Mouse (Mus musculus) B cell, adult (primary cell): ENCODE measurements around the gene Gm3233. TPM values are rescaled to one million over a fixed set of nuclear protein-coding genes. Genes with fewer than 3 reads are reported as not detected.

Experiments
- total RNA-seq: library from RNA; stranded (reverse); gene quantifications from 4 replicates; pipeline ENCODE4 v1.2.4, GENCODE M21; 2023; ENCODE audit not compliant: inconsistent age

The Gm3233 gene
- total RNA-seq: not detected in 4 replicates

DNA sequence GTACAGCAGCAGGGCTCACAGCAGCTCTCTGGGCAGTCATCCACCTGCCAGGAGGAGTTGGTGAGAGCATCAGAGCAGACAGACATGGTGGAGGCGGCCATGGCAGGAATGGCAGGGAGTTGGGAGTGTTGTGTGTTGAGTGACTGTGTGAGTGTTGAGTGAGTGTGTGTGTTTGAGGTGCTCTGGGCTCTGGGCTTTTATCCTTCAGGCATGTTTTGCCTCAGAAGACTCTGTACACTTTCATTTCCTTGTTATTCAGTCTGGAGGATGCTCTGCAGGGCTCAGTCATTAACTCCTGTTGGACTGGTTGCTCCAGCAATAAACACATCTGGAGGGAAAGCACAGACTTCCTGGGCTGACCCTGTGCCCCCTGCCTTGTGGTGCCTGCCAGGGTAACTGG, at the start of gene Gm3233:
Gene Gm3233 (minus strand): TSS at position 101 of the 400 bp plus-strand sequence.

GRCm38 (mm10) chr10:77798921-77799508, 39.5 kb upstream of the Gm3233 start, which contains the start of gene Gm19668:
Gm19668 (minus strand) TSS chr10:77799133.

GRCm38 (mm10) chr10:77794976-77795375, 35.5 kb upstream of the Gm3233 start, which contains the start of gene Gm9639:
Gm9639 (minus strand) TSS chr10:77795076.

GRCm38 (mm10) chr10:77787876-77788275, 28.4 kb upstream of the Gm3233 start, which contains the start of gene Gm7137:
Gm7137 (minus strand) TSS chr10:77788200.

GRCm38 (mm10) chr10:77782442-77782841, 23.0 kb upstream of the Gm3233 start, which contains the start of gene Gm3250:
Gm3250 (minus strand) TSS chr10:77782542.

GRCm38 (mm10) chr10:77776844-77777243, 17.4 kb upstream of the Gm3233 start, which contains the start of gene Gm7138:
Gm7138 (minus strand) TSS chr10:77776944.

DNA sequence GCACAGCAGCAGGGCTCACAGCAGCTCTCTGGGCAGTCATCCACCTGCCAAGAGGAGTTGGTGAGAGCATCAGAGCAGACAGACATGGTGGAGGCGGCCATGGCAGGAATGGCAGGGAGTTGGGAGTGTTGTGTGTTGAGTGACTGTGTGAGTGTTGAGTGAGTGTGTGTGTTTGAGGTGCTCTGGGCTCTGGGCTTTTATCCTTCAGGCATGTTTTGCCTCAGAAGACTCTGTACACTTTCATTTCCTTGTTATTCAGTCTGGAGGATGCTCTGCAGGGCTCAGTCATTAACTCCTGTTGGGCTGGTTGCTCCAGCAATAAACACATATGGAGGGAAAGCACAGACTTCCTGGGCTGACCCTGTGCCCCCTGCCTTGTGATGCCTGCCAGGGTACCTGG, 11.7 kb upstream of the Gm3233 start, which contains the start of gene Gm3238:
Gene Gm3238 (minus strand): TSS at position 101 of the 400 bp plus-strand sequence.

DNA sequence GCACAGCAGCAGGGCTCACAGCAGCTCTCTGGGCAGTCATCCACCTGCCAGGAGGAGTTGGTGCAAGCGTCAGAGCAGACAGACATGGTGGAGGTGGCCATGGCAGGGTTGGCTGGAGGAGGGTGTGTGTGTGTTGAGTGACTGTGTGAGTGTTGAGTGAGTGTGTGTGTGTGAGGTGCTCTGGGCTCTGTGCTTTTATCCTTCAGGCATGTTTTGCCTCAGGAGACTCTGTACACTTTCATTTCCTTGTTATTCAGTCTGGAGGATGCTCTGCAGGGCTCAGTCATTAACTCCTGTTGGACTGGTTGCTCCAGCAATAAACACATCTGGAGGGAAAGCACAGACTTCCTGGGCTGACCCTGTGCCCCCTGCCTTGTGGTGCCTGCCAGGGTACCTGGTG, 8.2 kb downstream of the Gm3233 start, which contains the start of gene Gm9736:
Gene Gm9736 (minus strand): TSS at position 101 of the 400 bp plus-strand sequence.

DNA sequence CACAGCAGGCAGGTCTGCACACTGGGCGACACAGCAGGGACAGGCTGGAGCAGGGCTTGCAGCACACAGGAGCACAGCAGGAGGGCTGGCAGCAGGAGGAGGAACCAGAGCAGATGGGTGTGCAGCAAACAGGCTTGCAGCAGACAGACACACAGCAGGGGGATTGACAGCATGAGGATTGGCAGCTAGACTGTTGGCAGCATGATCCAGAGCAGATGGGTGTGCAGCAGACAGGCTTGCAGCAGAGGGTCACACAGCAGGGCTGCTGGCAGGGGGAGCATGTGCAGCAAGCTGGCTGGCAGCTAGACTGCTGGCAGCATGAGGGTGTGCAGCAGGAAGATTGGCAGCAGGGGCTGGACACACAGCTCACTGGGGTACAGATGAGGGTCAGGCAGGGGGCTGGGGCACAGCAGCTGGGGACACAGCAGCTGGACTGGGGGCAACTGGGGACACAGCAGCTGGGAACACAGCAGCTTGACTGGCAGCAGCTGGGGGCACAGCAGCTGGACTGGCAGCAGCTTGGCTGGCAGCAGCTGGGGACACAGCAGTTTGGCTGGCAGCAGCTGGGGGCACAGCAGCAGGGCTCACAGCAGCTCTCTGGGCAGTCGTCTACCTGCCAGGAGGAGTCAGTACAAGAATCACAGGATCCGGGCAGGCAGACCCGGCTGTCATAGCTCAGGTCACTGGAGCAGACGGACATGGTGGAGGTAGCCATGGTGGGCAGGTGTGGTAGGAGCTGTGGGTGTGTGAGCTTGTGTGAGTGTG, 17.4 kb downstream of the Gm3233 start, which contains the start of gene Gm18596:
Gene Gm18596 (minus strand): TSS at position 715 of the 765 bp plus-strand sequence.

DNA sequence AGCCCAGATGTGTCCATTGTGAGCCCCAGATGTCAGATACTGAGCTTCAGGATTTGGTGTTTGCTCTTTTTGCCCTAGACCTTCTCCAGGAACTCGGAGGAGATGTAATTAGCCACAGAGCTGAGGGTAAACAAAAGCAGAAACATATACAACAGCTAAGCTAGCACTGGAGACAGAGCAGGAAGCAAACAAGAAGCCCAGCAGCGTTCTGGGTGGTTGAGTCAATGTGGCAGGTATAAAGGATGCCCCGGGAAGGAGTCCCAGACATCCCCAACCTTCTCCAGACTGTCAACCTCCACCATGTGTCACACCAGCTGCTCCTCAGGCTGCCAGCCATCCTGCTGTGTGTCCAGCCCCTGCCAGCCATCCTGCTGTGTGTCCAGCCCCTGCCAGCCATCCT, 33.3 kb downstream of the Gm3233 start, which contains the start of gene Gm10100:
Gene Gm10100 (plus strand): TSS at position 301 of the 400 bp plus-strand sequence.

GRCm38 (mm10) chr10:77720299-77720698, 39.2 kb downstream of the Gm3233 start, which contains the start of gene Krtap12-1:
Krtap12-1 (plus strand) TSS chr10:77720599.

GRCm38 (mm10) chr10:77715507-77715906, 44.0 kb downstream of the Gm3233 start, which contains the start of gene Gm10142:
Gm10142 (plus strand) TSS chr10:77715807.

DNA sequence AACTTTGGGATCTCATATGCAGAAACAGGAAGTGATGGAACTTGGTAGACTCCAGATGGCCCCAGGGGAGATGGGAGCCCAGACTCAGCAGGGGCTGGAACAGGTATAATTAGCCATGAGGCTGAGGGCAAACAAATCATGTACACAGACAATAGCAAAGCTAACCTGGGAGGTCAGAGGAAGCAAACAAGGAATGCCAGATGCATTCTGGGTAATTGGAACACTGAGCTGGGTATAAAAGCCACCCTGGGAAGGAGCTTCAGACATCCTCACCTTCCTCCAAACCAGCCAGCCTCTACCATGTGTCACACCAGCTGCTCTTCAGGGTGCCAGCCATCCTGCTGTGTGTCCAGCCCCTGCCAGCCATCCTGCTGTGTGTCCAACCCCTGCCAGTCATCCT, 48.3 kb downstream of the Gm3233 start, which contains the start of gene Gm10024:
Gene Gm10024 (plus strand): TSS at position 301 of the 400 bp plus-strand sequence.

Other genes with a start within 250 kb of the Gm3233 start
- gene Fam207a, start 243.9 kb downstream of the Gm3233 start, total RNA-seq: 18.5 to 25.2 TPM (median 21.4 TPM) in 4 replicates
- gene Itgb2, start 229.4 kb downstream of the Gm3233 start, total RNA-seq: 75.6 to 80.7 TPM (median 79.8 TPM) in 4 replicates
- 72.1 to 89.4 TPM (median 78.3 TPM) in 4 replicates for gene Pttg1ip, start 178.0 kb downstream of the Gm3233 start, total RNA-seq
- gene Sumo3, start 153.6 kb downstream of the Gm3233 start, total RNA-seq: 58.9 to 65.6 TPM (median 62.4 TPM) in 4 replicates
- 1.3 to 12.1 TPM in 2 of 4 replicates, not detected in the others for gene Gm49325, start 153.5 kb downstream of the Gm3233 start, total RNA-seq
- gene Ube2g2, start 137.4 kb downstream of the Gm3233 start, total RNA-seq: 37.9 to 44.1 TPM (median 41.3 TPM) in 4 replicates
- gene Tspear, start 73.1 kb downstream of the Gm3233 start, total RNA-seq: 2.7 to 5.5 TPM (median 4.4 TPM) in 4 replicates
- not detected in 4 replicates for gene Gm19402, start 68.9 kb downstream of the Gm3233 start, total RNA-seq
- gene Gm9508, start 62.4 kb downstream of the Gm3233 start, total RNA-seq: not detected in 4 replicates
- gene Gm10272, start 53.1 kb downstream of the Gm3233 start, total RNA-seq: not detected in 4 replicates
- gene Gm10024, start 48.2 kb downstream of the Gm3233 start, total RNA-seq: not detected in 4 replicates
- not detected in 4 replicates for gene Gm10142, start 43.9 kb downstream of the Gm3233 start, total RNA-seq
- gene Krtap12-1, start 39.1 kb downstream of the Gm3233 start, total RNA-seq: not detected in 4 replicates
- not detected in 4 replicates for gene Gm10100, start 33.2 kb downstream of the Gm3233 start, total RNA-seq
- not detected in 4 replicates for gene Gm18596, start 17.0 kb downstream of the Gm3233 start, total RNA-seq
- gene Gm9736, start 8.3 kb downstream of the Gm3233 start, total RNA-seq: not detected in 4 replicates
- gene Gm3238, start 11.6 kb upstream of the Gm3233 start, total RNA-seq: not detected in 4 replicates
- not detected in 4 replicates for gene Gm7138, start 17.3 kb upstream of the Gm3233 start, total RNA-seq
- not detected in 4 replicates for gene Gm3250, start 22.9 kb upstream of the Gm3233 start, total RNA-seq
- not detected in 4 replicates for gene Gm7137, start 28.5 kb upstream of the Gm3233 start, total RNA-seq
- gene Gm9639, start 35.4 kb upstream of the Gm3233 start, total RNA-seq: not detected in 4 replicates
- gene Gm19668, start 39.5 kb upstream of the Gm3233 start, total RNA-seq: not detected in 4 replicates
- gene Gm9507, start 52.2 kb upstream of the Gm3233 start, total RNA-seq: not detected in 4 replicates
- gene Gm2696, start 55.0 kb upstream of the Gm3233 start, total RNA-seq: not detected in 4 replicates
- gene Krtap10-4, start 67.4 kb upstream of the Gm3233 start, total RNA-seq: not detected in 4 replicates
- not detected in 4 replicates for gene Krtap10-10, start 76.3 kb upstream of the Gm3233 start, total RNA-seq
- not detected in 4 replicates for gene Gm36176, start 87.1 kb upstream of the Gm3233 start, total RNA-seq
- gene Gm10318, start 93.2 kb upstream of the Gm3233 start, total RNA-seq: not detected in 4 replicates
- not detected in 4 replicates for gene Gm3285, start 102.3 kb upstream of the Gm3233 start, total RNA-seq
- 0.16 to 0.19 TPM in 2 of 4 replicates, not detected in the others for gene Lrrc3, start 142.9 kb upstream of the Gm3233 start, total RNA-seq
- gene Trpm2, start 210.9 kb upstream of the Gm3233 start, total RNA-seq: 17.7 to 30.3 TPM (median 24.5 TPM) in 4 replicates
- gene 1810043G02Rik, start 218.8 kb upstream of the Gm3233 start, total RNA-seq: 8.2 to 11.2 TPM (median 8.8 TPM) in 4 replicates